In genomic region chr4:135292477-135293089, GRCm38 (mm10) we compare ENCODE assay signal across 8 mouse cellular contexts. TPM values are rescaled to one million over a fixed set of nuclear protein-coding genes. Genes with fewer than 3 reads are reported as not detected.
DNase-seq lines count a peak whose midpoint lies in the region; ATAC-seq and TF ChIP-seq lines count a peak whose summit lies in the region.

No protein-coding gene starts in this region.

- no peak overlapping the region for H3K9ac ChIP-seq in embryonic facial prominence, embryonic 14.5 days (ENCODE audit: low read depth, low read length)

- H3K4me3 ChIP-seq in C2C12 (ENCODE audit: insufficient read depth, poor library complexity, severe bottlenecking) = no peak overlapping the region
- no peak overlapping the region for H3K4me3 ChIP-seq in embryonic facial prominence, embryonic 14.5 days (ENCODE audit: low read depth, low read length)

- DNase-seq in adrenal gland, adult 2 months = peak; percentile 46
- DNase-seq in adrenal gland, adult 8-10 months = no peak
- DNase-seq in embryonic facial prominence, embryonic 14.5 days (ENCODE audit: low spot score) = peak; percentile 66
- peak; percentile 64 to 65 for DNase-seq in kidney, adult 8-10 months
- DNase-seq in lung, postnatal 10 days = peak; percentile 60
- DNase-seq in thymus, postnatal 14 days = peak; percentile 36
- DNase-seq in cerebellum, postnatal 14 days = no peak

- no peak overlapping the region for H3K27ac ChIP-seq in embryonic facial prominence, embryonic 14.5 days (replicated peaks; ENCODE audit: low read depth, low read length)

- peak; percentile 82 for ATAC-seq in embryonic facial prominence, embryonic 14.5 days (ENCODE audit: low read depth)

- WGBS in embryonic facial prominence, embryonic 14.5 days = 5% methylated on average over 12 of the region's 12 CpGs

- TF ChIP-seq CTCF in C2C12 (IDR thresholded peaks at IDR 0.05; ENCODE audit: control insufficient read depth, insufficient read depth, insufficient read length) = no peak

- peak overlapping the region; percentile 33 for H3ac ChIP-seq in C2C12 (ENCODE audit: control insufficient read depth, insufficient read length, low read depth)

- no peaks in the 10 kb centered on the region for H3K79me2 ChIP-seq in C2C12 (ENCODE audit: control insufficient read depth, insufficient read depth)

- peak overlapping the region; percentile 39 for H3K4me2 ChIP-seq in embryonic facial prominence, embryonic 14.5 days (ENCODE audit: low read depth, low read length)

- H3K79me3 ChIP-seq in C2C12 (ENCODE audit: low read depth) = no peaks in the 10 kb centered on the region

- H3K4me1 ChIP-seq in embryonic facial prominence, embryonic 14.5 days (ENCODE audit: control insufficient read depth, insufficient read depth, low read length) = peaks cover 6% of the 10 kb centered on the region

- no peaks in the 10 kb centered on the region for H3K9me3 ChIP-seq in embryonic facial prominence, embryonic 14.5 days (ENCODE audit: control insufficient read depth, low read length)

- H3K36me3 ChIP-seq in C2C12 (ENCODE audit: control insufficient read depth, insufficient read depth) = no peaks in the 10 kb centered on the region
- H3K36me3 ChIP-seq in embryonic facial prominence, embryonic 14.5 days (ENCODE audit: control insufficient read depth, insufficient read depth, low read length) = no peaks in the 10 kb centered on the region

- H3K27me3 ChIP-seq in C2C12 (ENCODE audit: control insufficient read depth, insufficient read depth, insufficient read length) = no peaks in the 10 kb centered on the region
- H3K27me3 ChIP-seq in embryonic facial prominence, embryonic 14.5 days (replicated peaks; ENCODE audit: control insufficient read depth, insufficient read depth, low read length) = no peaks in the 10 kb centered on the region

TF ChIP-seq in C2C12, 6 proteins besides CTCF, POLR2A, EP300 and RAD21:
- no peak for TF ChIP-seq CEBPB (IDR thresholded peaks at IDR 0.05; ENCODE audit: low read depth)
- TF ChIP-seq FOSL1 (IDR thresholded peaks at IDR 0.05; ENCODE audit: insufficient read depth, low read length, poor library complexity, severe bottlenecking) = no peak
- peak; percentile 89 for TF ChIP-seq MAX (IDR thresholded peaks at IDR 0.05)
- no peak for TF ChIP-seq MYOG (IDR thresholded peaks at IDR 0.05; ENCODE audit: control insufficient read depth, extremely low read depth, insufficient read length)
- no peak for TF ChIP-seq MYOD1 (IDR thresholded peaks at IDR 0.05; ENCODE audit: control insufficient read depth, insufficient read length, low read depth)
- peak; percentile 89 for TF ChIP-seq USF1 (IDR thresholded peaks at IDR 0.05; ENCODE audit: low read depth)

RNA-seq across cellular contexts. Expression of gene Clic4, which starts 20.0 kb away (rescaled TPM):
- total RNA-seq in adrenal gland, adult 2 months (2021) = 100 to 1,000 TPM in 1 of 2 experiments, 10 to 100 TPM in 1; 80.4 to 120 TPM
- 42.2 and 42.7 TPM in 2 replicates for polyA plus RNA-seq in adrenal gland, adult 2 months (2012; rRNA removed)
- total RNA-seq in adrenal gland, adult 8-10 months (2022) = 10 to 100 TPM; 59.8 to 89.0 (median 74.4) TPM
- polyA plus RNA-seq in C2C12 (2012; fragmentation: generic; extraction: Trizol) = 139 TPM
- 97.5 and 100 TPM in 2 replicates for polyA plus RNA-seq in embryonic facial prominence, embryonic 14.5 days (2014; fragmentation: Nextera tagmentation; extraction: Ambion mirVana)

Comparison
In these comparisons a context has a peak if more than half of its experiments do, and no peak if none do; other contexts are left out.
1. DNase-seq: peak in adrenal gland, adult 2 months (single experiment), embryonic facial prominence, embryonic 14.5 days (single experiment), kidney, adult 8-10 months (2 of 2), lung, postnatal 10 days (single experiment) and thymus, postnatal 14 days (single experiment); none in adrenal gland, adult 8-10 months (single experiment) and cerebellum, postnatal 14 days (0 of 2).